Mouse (Mus musculus) heart, embryonic 14.5 days (tissue): ENCODE data around the gene Ubr4. TPM values are rescaled to one million over a fixed set of nuclear protein-coding genes. Genes with fewer than 3 reads are reported as not detected.

Experiments used
- ATAC-seq: fragments of 200-750 bp; cut with Nextera tagmentation; 2 replicates; pipeline ENCODE4 v1.8.0; 2017; ENCODE audit warnings: low read depth, moderate TSS enrichment; ENCODE audit not compliant: insufficient number of reproducible peaks, insufficient read depth, low FRiP score
- H3K27ac ChIP-seq, 2 experiments: fragments of 200-500 bp in 1 of 2; fragments of 300-500 bp in 1 of 2; sonication (generic) in 1 of 2; replicated peaks in 1 of 2; 2 replicates each; pipeline ENCODE4 v1.5.1; 2012 to 2014; ENCODE audit warnings: low read depth in 2 of 2, low read length in 2 of 2, control low read depth in 1 of 2, mild to moderate bottlenecking in 1 of 2, mixed read lengths in 1 of 2; ENCODE audit not compliant: control insufficient read depth in 1 of 2, insufficient read depth in 1 of 2
- H3K27me3 ChIP-seq: fragments of 300-500 bp; sonication (generic); 2 replicates; pipeline ENCODE4 v1.6.1; 2014; ENCODE audit warnings: mild to moderate bottlenecking, low read length, control low read depth; ENCODE audit not compliant: control insufficient read depth, insufficient read depth
- H3K36me3 ChIP-seq: fragments of 300-500 bp; sonication (generic); 2 replicates; pipeline ENCODE4 v1.6.1; 2014; ENCODE audit warnings: mild to moderate bottlenecking, control low read depth, low read length, mixed read lengths; ENCODE audit not compliant: control insufficient read depth, insufficient read depth
- H3K4me1 ChIP-seq, 2 experiments: fragments of 200-500 bp in 1 of 2; fragments of 300-500 bp in 1 of 2; sonication (generic) in 1 of 2; 2 replicates each; pipeline ENCODE4 v1.6.1; 2012 to 2014; ENCODE audit warnings: low read length in 2 of 2, control low read depth in 1 of 2, mixed read lengths in 1 of 2; ENCODE audit not compliant: control insufficient read depth in 2 of 2, insufficient read depth in 2 of 2
- H3K4me2 ChIP-seq: fragments of 300-500 bp; sonication (generic); 2 replicates; pipeline ENCODE4 v1.6.1; 2014; ENCODE audit warnings: mild to moderate bottlenecking, low read length
- H3K4me3 ChIP-seq, 2 experiments: fragments of 200-500 bp in 1 of 2; fragments of 300-500 bp in 1 of 2; sonication (generic) in 1 of 2; 2 replicates each; pipeline ENCODE4 v1.5.1; 2012 to 2014; ENCODE audit warnings: low read length in 2 of 2, mild to moderate bottlenecking in 2 of 2, control low read depth in 1 of 2, low read depth in 1 of 2, moderate library complexity in 1 of 2; ENCODE audit not compliant: control insufficient read depth in 1 of 2, insufficient read depth in 1 of 2
- H3K9ac ChIP-seq: fragments of 300-500 bp; sonication (generic); 2 replicates; pipeline ENCODE4 v1.6.1; 2014; ENCODE audit warnings: mild to moderate bottlenecking, low read length
- H3K9me3 ChIP-seq: fragments of 300-500 bp; sonication (generic); 2 replicates; pipeline ENCODE4 v1.6.1; 2016; ENCODE audit warnings: low read length, control low read depth; ENCODE audit not compliant: control insufficient read depth
- WGBS: fragments of 180-500 bp; shearing (Covaris S2); extraction: QIAGEN DNeasy Blood & Tissue Kit; methylation state at CpG from one replicate; pipeline ENCODE4 v1.1.7; 2014; 5-methylcytosine and 5-hydroxymethylcytosine counted together
- polyA plus RNA-seq: library from polyadenylated mRNA; unstranded; fragments of >200 nt; fragmentation: Nextera tagmentation; extraction: Ambion mirVana; gene quantifications from 2 replicates; pipeline ENCODE4 v1.2.1, GENCODE M21; 2014

Gene Ubr4
- polyA plus RNA-seq, 1 experiment from 2014 or later, result 63.8 TPM

- WGBS, result 93% methylated on average over 5 of the region's 5 CpGs
- H3K9ac ChIP-seq, result no peak overlapping the region
- H3K4me2 ChIP-seq, result no peak overlapping the region
- peaks cover 89% of the 10 kb centered on the region for H3K36me3 ChIP-seq
- H3K9me3 ChIP-seq, result no peaks in the 10 kb centered on the region
- peaks cover 0 to 10% of the 10 kb centered on the region in 2 experiments; a peak in 3 of 4 replicates for H3K4me1 ChIP-seq
- no peak overlapping the region for H3K4me3 ChIP-seq
- no peaks in the 10 kb centered on the region for H3K27me3 ChIP-seq
- ATAC-seq, result no peak
- no peak overlapping the region for H3K27ac ChIP-seq
Observed at GRCm38 (mm10) chr4:139488325-139488724, 135.9 kb downstream of the Ubr4 start.

DNA sequence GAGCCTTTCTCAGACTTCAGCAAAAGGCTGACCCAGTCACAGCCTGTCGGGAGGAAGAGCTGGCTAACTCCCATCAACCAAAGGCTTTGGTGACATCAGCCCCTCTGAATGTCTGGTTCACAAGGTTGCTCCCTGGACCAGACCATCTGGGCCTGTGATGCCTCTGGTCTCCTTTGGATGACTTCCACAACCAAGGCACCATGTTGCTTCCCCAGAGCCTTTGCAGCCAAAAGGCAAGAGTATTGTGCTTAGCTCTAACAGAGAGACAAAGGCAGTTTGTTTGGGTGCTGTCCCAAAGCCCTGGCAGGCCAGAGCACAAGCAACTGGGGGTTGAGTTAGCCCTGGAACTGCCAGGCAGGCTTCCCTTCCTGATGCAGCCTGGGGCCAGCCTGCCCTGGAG is 137.5 kb downstream of the Ubr4 start:
- H3K4me1 ChIP-seq, result peaks cover 0 to 10% of the 10 kb centered on the region in 2 experiments; a peak in 3 of 4 replicates
- no peak overlapping the region for H3K4me2 ChIP-seq
- no peak overlapping the region for H3K27ac ChIP-seq
- no peaks in the 10 kb centered on the region for H3K9me3 ChIP-seq
- H3K27me3 ChIP-seq, result no peaks in the 10 kb centered on the region
- peaks cover 73% of the 10 kb centered on the region for H3K36me3 ChIP-seq
- no peak for ATAC-seq
- 92% methylated on average over 1 of the region's 1 CpGs for WGBS
- H3K4me3 ChIP-seq, result no peak overlapping the region
- H3K9ac ChIP-seq, result no peak overlapping the region

GRCm38 (mm10) chr4:139490413-139491055 is 138.1 kb downstream of the Ubr4 start:
- Histone ChIP-seq H3K9ac (no peak overlapping the region), H3K4me2 (no peak overlapping the region), H3K9me3 (no peaks in the 10 kb centered on the region), H3K27ac (peak overlapping the region; percentile 24 to 31; a peak in 3 of 4 replicates), H3K27me3 (no peaks in the 10 kb centered on the region), H3K36me3 (peaks cover 67% of the 10 kb centered on the region), H3K4me1 (peaks cover 0 to 10% of the 10 kb centered on the region in 2 experiments; a peak in 3 of 4 replicates), H3K4me3 (no peak overlapping the region)
- 53% methylated on average over 11 of the region's 11 CpGs for WGBS
- ATAC-seq, result no peak

DNA sequence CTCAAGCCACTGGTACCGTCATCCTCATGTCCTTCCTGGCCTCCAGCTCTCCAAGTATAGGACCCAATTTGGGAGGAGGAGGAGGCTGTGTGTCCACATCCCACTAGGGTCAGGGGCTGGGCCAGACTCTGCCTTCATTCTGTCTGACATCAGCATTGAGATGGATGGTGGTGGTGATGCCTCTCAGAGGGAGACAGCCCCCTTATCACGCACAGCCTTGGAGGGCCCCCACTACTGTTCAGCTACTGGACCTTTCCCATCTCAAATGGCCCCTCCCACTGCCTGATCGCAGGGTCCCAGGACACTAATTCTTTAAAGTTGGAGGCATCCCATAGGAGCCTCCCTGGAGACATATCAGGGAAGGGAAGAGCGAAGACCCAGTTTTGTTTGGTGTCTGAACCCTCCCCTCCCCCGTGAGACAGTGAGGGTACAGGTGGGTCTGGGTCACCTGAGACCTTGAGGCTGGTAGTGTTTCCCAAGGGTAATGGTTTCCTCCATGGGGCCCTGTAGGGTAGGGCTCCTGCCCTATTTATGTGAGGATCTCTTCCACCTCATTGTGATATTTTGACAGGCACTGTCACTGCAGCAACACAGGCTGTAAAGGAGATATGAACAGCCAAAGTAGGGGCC is 139.2 kb downstream of the Ubr4 start:
- Histone ChIP-seq H3K27ac (no peak overlapping the region), H3K4me3 (no peak overlapping the region), H3K27me3 (no peaks in the 10 kb centered on the region), H3K9me3 (no peaks in the 10 kb centered on the region), H3K36me3 (peaks cover 56% of the 10 kb centered on the region), H3K4me2 (no peak overlapping the region), H3K4me1 (peaks cover 0 to 10% of the 10 kb centered on the region in 2 experiments; a peak in 3 of 4 replicates), H3K9ac (no peak overlapping the region)
- ATAC-seq, result 0 out of 2 replicates have a peak, but pooled peaks have one; percentile 28
- 83% methylated on average over 5 of the region's 5 CpGs for WGBS

GRCm38 (mm10) chr4:139492258-139492833 is 139.9 kb downstream of the Ubr4 start:
- Histone ChIP-seq H3K27me3 (no peaks in the 10 kb centered on the region), H3K36me3 (peaks cover 49% of the 10 kb centered on the region), H3K4me1 (peaks cover 0 to 10% of the 10 kb centered on the region in 2 experiments; a peak in 3 of 4 replicates), H3K4me3 (no peak overlapping the region), H3K4me2 (no peak overlapping the region), H3K9me3 (no peaks in the 10 kb centered on the region), H3K27ac (no peak overlapping the region), H3K9ac (no peak overlapping the region)
- WGBS, result 30% methylated on average over 3 of the region's 3 CpGs
- peak; percentile 13; the same call in 1 of the 2 replicates for ATAC-seq

GRCm38 (mm10) chr4:139493227-139494025 is 141.0 kb downstream of the Ubr4 start:
- no peaks in the 10 kb centered on the region for H3K27me3 ChIP-seq
- no peaks in the 10 kb centered on the region for H3K9me3 ChIP-seq
- no peak overlapping the region for H3K4me2 ChIP-seq
- H3K36me3 ChIP-seq, result peaks cover 38% of the 10 kb centered on the region
- no peak for ATAC-seq
- no peak overlapping the region for H3K9ac ChIP-seq
- peaks cover 0 to 10% of the 10 kb centered on the region in 2 experiments; a peak in 3 of 4 replicates for H3K4me1 ChIP-seq
- 74% methylated on average over 9 of the region's 9 CpGs for WGBS
- no peak overlapping the region for H3K4me3 ChIP-seq
- H3K27ac ChIP-seq, result no peak overlapping the region

DNA sequence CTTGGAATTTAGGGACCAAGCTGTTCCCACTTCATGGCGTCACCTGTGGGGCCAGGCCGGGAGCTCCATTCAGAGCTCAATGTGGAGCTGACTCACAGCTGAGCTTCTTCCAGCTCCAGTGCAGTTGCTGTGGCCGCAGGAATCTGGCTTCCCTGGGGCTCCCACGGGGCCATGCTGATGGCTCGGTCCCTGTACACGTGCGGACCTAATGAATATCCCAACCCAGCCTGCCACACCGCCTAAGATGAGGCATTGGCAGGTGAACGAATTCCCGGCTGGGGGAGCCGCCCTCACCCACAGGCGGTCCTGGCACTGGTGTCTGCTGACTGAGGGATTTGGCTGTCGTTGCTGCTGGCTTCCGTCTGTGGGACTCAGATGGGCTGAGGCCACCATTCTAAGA is 148.4 kb downstream of the Ubr4 start:
- H3K4me2 ChIP-seq, result no peak overlapping the region
- H3K36me3 ChIP-seq, result no peaks in the 10 kb centered on the region
- ATAC-seq, result no peak
- no peak overlapping the region for H3K9ac ChIP-seq
- H3K9me3 ChIP-seq, result no peaks in the 10 kb centered on the region
- 0 out of 4 replicates have a peak, but pooled peaks cover 0 to 5% of the 10 kb centered on the region in 2 experiments for H3K4me1 ChIP-seq
- 55% methylated on average over 14 of the region's 14 CpGs for WGBS
- no peaks in the 10 kb centered on the region for H3K27me3 ChIP-seq
- H3K4me3 ChIP-seq, result no peak overlapping the region
- H3K27ac ChIP-seq, result no peak overlapping the region
